Mouse (Mus musculus): ENCODE results near the gene Dusp2. TPM values are rescaled to one million over a fixed set of nuclear protein-coding genes. Genes with fewer than 3 reads are reported as not detected.

The Dusp2 gene
- total RNA-seq, 2 experiments from 2014 or later: 0.57 to 2.0 TPM

GRCm38 (mm10) chr2:127367126-127367820 lies 31.3 kb downstream of the Dusp2 start:
- DNase-seq: no peak

GRCm38 (mm10) chr2:127369703-127370376 lies 33.9 kb downstream of the Dusp2 start:
- no peak for DNase-seq

DNA sequence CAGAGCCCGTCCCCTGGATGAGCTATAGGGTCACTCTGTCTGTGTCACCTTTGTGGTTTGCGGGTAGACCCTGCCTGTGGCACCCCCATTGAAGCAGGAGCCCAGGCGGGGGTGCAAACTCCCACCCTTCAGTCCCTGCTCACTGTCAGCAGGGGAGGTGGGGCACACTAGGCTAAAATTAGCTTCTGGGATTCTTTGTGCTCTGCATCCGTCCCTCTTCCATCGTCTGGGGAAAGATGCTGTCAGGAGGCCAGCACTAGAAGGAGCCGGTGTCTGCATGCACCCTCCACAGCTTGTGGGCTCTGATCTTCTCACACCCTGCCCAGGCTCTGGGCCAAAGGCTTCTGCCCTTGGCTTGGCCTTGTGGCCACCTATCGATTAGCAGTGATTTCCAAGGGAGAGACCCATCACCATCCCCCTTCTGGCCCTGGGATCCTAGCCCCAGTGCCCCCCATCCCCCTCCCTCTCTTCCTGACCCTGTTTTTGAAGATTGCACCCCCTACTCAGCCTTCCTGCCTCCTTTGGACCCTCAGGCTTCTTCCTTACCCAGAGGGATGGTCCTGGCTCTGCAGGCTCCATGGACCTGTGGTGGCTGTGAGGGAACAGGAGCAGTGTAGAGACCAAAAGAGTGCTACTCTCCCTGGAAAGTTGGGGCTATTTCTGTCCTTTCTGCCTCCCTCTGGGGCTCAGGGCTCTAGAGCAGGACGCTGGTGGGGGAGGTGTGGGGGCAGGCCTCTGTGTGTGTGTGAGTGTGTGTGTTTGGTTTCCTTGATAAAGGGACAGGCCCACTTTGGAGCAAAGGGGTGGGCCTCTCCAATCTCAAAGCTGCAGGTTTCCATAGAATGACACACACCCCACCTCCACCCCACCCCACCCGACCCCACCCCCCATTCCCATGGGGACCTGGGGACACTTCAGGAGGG lies 34.9 kb downstream of the Dusp2 start:
- DNase-seq: no peak

- no peak for DNase-seq
Measured at GRCm38 (mm10) chr2:127371484-127371861, 35.5 kb downstream of the Dusp2 start.

DNA sequence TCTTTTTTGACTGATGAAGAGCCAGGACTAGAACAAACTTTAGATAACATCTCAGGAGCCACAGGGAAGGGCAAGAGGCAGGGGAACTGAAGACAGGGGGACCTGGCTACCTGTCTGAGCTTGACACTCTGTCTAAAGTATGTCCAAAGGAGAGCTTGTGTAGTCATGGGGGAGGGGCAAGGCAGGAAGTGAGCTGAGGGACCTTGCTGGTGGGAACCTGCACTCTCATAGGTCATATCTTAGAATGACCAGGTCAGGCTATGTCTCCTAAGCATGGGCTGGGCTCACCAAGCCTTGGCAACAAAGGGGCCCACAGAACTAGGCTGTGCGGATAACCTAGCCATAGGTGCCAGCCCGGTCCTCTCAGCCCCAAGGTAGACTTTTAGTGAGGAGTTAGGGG lies 36.1 kb downstream of the Dusp2 start:
- no peak for DNase-seq

DNA sequence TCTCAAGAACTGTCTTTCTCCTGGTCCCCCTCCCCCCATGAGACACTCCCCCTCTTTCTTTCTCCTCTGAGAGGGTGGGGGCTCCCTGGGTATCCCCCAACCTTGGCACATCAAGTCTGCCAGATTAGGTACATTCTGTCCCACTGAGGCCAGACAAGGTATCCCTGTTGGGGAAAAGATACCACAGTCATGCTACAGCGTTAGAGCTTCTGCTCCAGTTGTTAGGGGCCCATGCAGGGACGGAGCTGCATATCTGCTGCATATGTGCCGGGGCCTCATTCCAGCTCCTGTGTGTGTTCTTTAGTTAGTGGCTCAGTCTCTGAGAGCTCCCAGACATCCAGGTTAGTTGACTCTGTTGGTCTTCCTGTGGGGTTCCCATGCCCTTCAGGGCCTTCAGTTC lies 38.2 kb downstream of the Dusp2 start:
- DNase-seq: no peak

- no peak for DNase-seq
Measured at GRCm38 (mm10) chr2:127375087-127375486, 39.1 kb downstream of the Dusp2 start.

DNA sequence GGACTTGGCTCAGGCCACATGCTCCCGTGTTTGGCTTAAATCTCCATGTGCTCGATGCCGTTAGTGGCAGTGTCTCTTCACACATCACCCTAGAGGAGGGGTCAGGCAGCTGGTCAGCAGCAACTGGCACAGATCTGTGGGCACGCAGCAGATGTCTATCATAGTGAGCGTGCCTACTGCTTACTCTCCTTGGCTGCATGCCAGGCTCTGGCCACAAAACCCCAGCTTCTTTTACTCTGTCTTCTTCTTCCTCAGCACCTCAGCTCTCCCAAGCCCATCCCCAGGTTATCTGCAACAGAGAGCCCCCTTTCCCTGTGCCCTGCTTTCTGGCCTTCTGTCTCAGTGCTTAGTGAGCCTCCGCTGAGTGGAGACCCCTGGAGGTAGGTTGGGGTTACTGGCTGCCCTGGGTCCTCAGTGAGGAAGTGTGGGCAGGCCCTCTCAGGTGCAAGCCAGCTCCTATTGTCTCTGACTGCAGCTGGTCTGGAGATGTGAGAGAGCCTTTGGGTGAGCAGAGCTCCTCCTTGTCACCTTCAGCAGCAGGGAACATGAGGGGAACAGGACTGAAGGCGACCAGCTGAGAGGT lies 39.9 kb downstream of the Dusp2 start:
- no peak for DNase-seq

GRCm38 (mm10) chr2:127376423-127377051 lies 40.6 kb downstream of the Dusp2 start:
- no peak for DNase-seq

- DNase-seq: no peak
Measured at GRCm38 (mm10) chr2:127377942-127378610, 42.1 kb downstream of the Dusp2 start.

- DNase-seq: no peak
Measured at GRCm38 (mm10) chr2:127378611-127378990, 42.6 kb downstream of the Dusp2 start.

GRCm38 (mm10) chr2:127379250-127379649 lies 43.3 kb downstream of the Dusp2 start:
- peak; percentile 33 to 65 for DNase-seq

DNA sequence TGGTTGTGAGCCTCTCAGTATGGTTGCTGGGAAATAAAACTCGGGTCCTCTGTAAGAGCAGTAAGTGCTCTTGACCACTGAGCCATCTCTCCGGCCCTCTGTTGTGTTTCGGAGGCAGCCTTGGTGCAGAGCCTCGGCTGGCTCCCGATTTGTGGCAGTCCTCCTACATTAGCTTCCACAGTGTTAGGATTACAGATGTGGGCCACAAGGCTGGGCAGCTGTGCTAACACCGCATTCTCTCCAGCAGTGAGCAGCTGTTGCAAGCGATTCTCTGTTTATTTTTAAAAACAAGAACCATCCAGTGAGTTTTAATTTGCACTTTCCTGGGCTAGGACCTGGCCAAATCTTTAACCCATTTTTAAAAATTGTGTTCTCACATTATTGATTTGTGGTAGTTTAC lies 47.9 kb downstream of the Dusp2 start:
- peak; percentile 33 to 52 for DNase-seq

DNA sequence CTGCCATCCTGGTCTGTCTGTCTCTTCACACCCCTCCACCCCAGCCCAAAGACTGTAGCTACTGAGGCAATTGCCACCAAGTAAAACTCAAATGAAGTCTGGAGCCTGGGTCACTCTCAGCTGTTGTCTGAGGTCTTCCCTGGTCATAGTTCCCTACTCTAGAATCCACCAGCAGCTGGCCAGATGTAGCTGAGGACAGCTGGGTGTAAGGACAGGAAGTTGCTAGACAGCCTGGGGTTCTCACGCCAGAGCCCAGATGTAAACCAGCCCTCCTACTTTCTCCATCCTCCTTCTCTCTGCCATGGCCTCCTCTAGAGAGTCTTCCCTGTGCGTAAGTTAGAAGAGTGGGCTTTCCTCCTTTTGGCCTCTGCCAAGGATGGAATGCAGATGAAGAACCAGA lies 51.6 kb downstream of the Dusp2 start:
- DNase-seq: peak; percentile 27 to 63

Other genes starting within 250 kb of the Dusp2 start
- gene Ncaph, start 202.2 kb upstream of the Dusp2 start, total RNA-seq (2021): 1 to 10 TPM in 1 of 2 experiments, under 1 TPM in 1; 0.79 to 1.3 TPM
- 10 to 100 TPM; 17.3 to 18.3 TPM for gene Itpripl1, start 192.7 kb upstream of the Dusp2 start, total RNA-seq (2021)
- gene 1810024B03Rik, start 127.9 kb upstream of the Dusp2 start, total RNA-seq (2021): under 1 TPM; 0.23 to 0.32 TPM
- gene Snrnp200, start 127.8 kb upstream of the Dusp2 start, total RNA-seq (2021): 10 to 100 TPM; 65.2 to 66.4 TPM
- 10 to 100 TPM; 56.2 to 68.7 TPM for gene Ciao1, start 88.3 kb upstream of the Dusp2 start, total RNA-seq (2021)
- gene Tmem127, start 88.3 kb upstream of the Dusp2 start, total RNA-seq (2021): 10 to 100 TPM; 26.4 to 28.8 TPM
- gene Stard7, start 65.9 kb upstream of the Dusp2 start, total RNA-seq (2021): 100 to 1,000 TPM; 157 to 176 TPM
- not detected for gene Astl, start 2.5 kb downstream of the Dusp2 start, total RNA-seq (2021)
- under 1 TPM; 0.72 to 0.77 TPM for gene Adra2b, start 27.0 kb downstream of the Dusp2 start, total RNA-seq (2021)
- not detected for gene Gpat2, start 89.0 kb downstream of the Dusp2 start, total RNA-seq (2021)
- gene Fahd2a, start 108.4 kb downstream of the Dusp2 start, total RNA-seq (2021): 10 to 100 TPM; 48.1 to 52.5 TPM
- 1 to 10 TPM; 1.5 to 1.8 TPM for gene Kcnip3, start 185.9 kb downstream of the Dusp2 start, total RNA-seq (2021)
- gene Prom2, start 205.3 kb downstream of the Dusp2 start, total RNA-seq (2021): under 1 TPM; 0.12 to 0.21 TPM